ENCODE assay signal across 12 mouse cellular contexts in genomic region chr6:81466536-81466935, GRCm38 (mm10).
"Had no signal": no experiment of that assay in that cellular context is flagged by ENCODE, and none has a peak within 500 bp of the region (broad histone marks: within the 10 kb centered on the region; RNA-seq: fewer than 3 reads in every experiment).

No protein-coding gene starts in this region.

- ATAC-seq: intestine, embryonic 16.5 days; midbrain, embryonic 16.5 days had no signal

- H3K4me2 ChIP-seq: kidney, embryonic 15.5 days; limb, embryonic 13.5 days; midbrain, embryonic 12.5 days had no signal

- H3K9ac ChIP-seq: kidney, embryonic 15.5 days; limb, embryonic 13.5 days; liver, embryonic 14.5 days; midbrain, embryonic 12.5 days had no signal

- H3K4me1 ChIP-seq: kidney, embryonic 15.5 days; limb, embryonic 13.5 days; midbrain, embryonic 12.5 days had no signal

- H3K4me3 ChIP-seq: kidney, embryonic 15.5 days; limb, embryonic 13.5 days; midbrain, embryonic 12.5 days had no signal

- H3K9me3 ChIP-seq: kidney, embryonic 15.5 days; limb, embryonic 13.5 days; midbrain, embryonic 12.5 days had no signal

- H3K27ac ChIP-seq: kidney, embryonic 15.5 days; limb, embryonic 13.5 days; liver, embryonic 14.5 days; midbrain, embryonic 12.5 days; stomach, postnatal 0 days had no signal

- DNase-seq: kidney, adult 2 months; kidney, postnatal 14 days; left cerebral cortex, postnatal 4 days; lung, adult 18-20 months; thymus, postnatal 4 days had no signal

- H3K27me3 ChIP-seq: kidney, embryonic 15.5 days; limb, embryonic 13.5 days; midbrain, embryonic 12.5 days had no signal

- H3K36me3 ChIP-seq: kidney, embryonic 15.5 days; limb, embryonic 13.5 days; midbrain, embryonic 12.5 days had no signal
